Mouse (Mus musculus) midbrain, embryonic 15.5 days (tissue): ENCODE measurements around the gene Ssh2. TPM values are rescaled to one million over a fixed set of nuclear protein-coding genes. Genes with fewer than 3 reads are reported as not detected.

Source experiments
- ATAC-seq: fragments of 200-750 bp; cut with Nextera tagmentation; replicated peaks from 2 replicates; pipeline ENCODE4 v1.8.0; 2017; ENCODE audit warnings: moderate TSS enrichment
- H3K27ac ChIP-seq: fragments of 300-500 bp; sonication (generic); 2 replicates; pipeline ENCODE4 v1.5.1; 2015; ENCODE audit warnings: mild to moderate bottlenecking, inconsistent platforms
- H3K27me3 ChIP-seq: fragments of 300-500 bp; sonication (generic); replicated peaks from 2 replicates; pipeline ENCODE4 v1.6.1; 2015; ENCODE audit warnings: inconsistent platforms
- H3K36me3 ChIP-seq: fragments of 300-500 bp; sonication (generic); replicated peaks from 2 replicates; pipeline ENCODE4 v1.6.1; 2015; ENCODE audit warnings: inconsistent platforms
- H3K4me1 ChIP-seq: fragments of 300-500 bp; sonication (generic); 2 replicates; pipeline ENCODE4 v1.6.1; 2015; ENCODE audit warnings: inconsistent platforms
- H3K4me2 ChIP-seq: fragments of 300-500 bp; sonication (generic); 2 replicates; pipeline ENCODE4 v1.6.1; 2015; ENCODE audit warnings: inconsistent platforms, mild to moderate bottlenecking, moderate library complexity
- H3K4me3 ChIP-seq: fragments of 300-500 bp; sonication (generic); 2 replicates; pipeline ENCODE4 v1.5.1; 2015; ENCODE audit warnings: mild to moderate bottlenecking, inconsistent platforms
- H3K9ac ChIP-seq: fragments of 300-500 bp; sonication (generic); 2 replicates; pipeline ENCODE4 v1.6.1; 2015; ENCODE audit warnings: mild to moderate bottlenecking, inconsistent platforms
- H3K9me3 ChIP-seq: fragments of 300-500 bp; sonication (generic); 2 replicates; pipeline ENCODE4 v1.6.1; 2016; ENCODE audit warnings: inconsistent platforms
- WGBS: fragments of 180-500 bp; shearing (Covaris S2); methylation state at CpG from one replicate; pipeline ENCODE4 v1.1.7; 2015; ENCODE audit warnings: mixed read lengths; 5-methylcytosine and 5-hydroxymethylcytosine counted together
- polyA plus RNA-seq: library from polyadenylated mRNA; unstranded; fragments of >200 nt; fragmentation: Nextera tagmentation; extraction: Ambion mirVana; gene quantifications from 2 replicates; pipeline ENCODE4 v1.2.1, GENCODE M21; 2015

The Ssh2 gene
- polyA plus RNA-seq, 1 experiment from 2014 or later = 21.1 TPM

- 25% methylated on average over 5 of the region's 5 CpGs for WGBS
- H3K4me3 ChIP-seq = no peak overlapping the region
- no peaks in the 10 kb centered on the region for H3K9me3 ChIP-seq
- no peak for ATAC-seq
- no peak overlapping the region for H3K27ac ChIP-seq
- no peaks in the 10 kb centered on the region for H3K27me3 ChIP-seq
- peaks cover 32% of the 10 kb centered on the region for H3K4me1 ChIP-seq
- no peak overlapping the region for H3K4me2 ChIP-seq
- H3K9ac ChIP-seq = no peak overlapping the region
- H3K36me3 ChIP-seq = peaks cover 49% of the 10 kb centered on the region
Measured at GRCm38 (mm10) chr11:77501392-77501791, 285.3 kb downstream of the Ssh2 start.

- Histone ChIP-seq H3K4me1 (peaks cover 31% of the 10 kb centered on the region), H3K9me3 (no peaks in the 10 kb centered on the region), H3K9ac (no peak overlapping the region), H3K27ac (no peak overlapping the region), H3K4me3 (no peak overlapping the region), H3K27me3 (no peaks in the 10 kb centered on the region), H3K36me3 (peaks cover 54% of the 10 kb centered on the region), H3K4me2 (no peak overlapping the region)
- WGBS = 95% methylated on average over 4 of the region's 4 CpGs
- ATAC-seq = no peak
Measured at GRCm38 (mm10) chr11:77501971-77502370, 285.9 kb downstream of the Ssh2 start.

- WGBS = 88% methylated on average over 6 of the region's 6 CpGs
- H3K4me2 ChIP-seq = no peak overlapping the region
- no peak overlapping the region for H3K9ac ChIP-seq
- no peaks in the 10 kb centered on the region for H3K27me3 ChIP-seq
- H3K27ac ChIP-seq = no peak overlapping the region
- H3K9me3 ChIP-seq = no peaks in the 10 kb centered on the region
- ATAC-seq = no peak
- H3K36me3 ChIP-seq = peaks cover 56% of the 10 kb centered on the region
- H3K4me3 ChIP-seq = no peak overlapping the region
- H3K4me1 ChIP-seq = peaks cover 26% of the 10 kb centered on the region
Measured at GRCm38 (mm10) chr11:77502481-77502880, 286.4 kb downstream of the Ssh2 start.

DNA sequence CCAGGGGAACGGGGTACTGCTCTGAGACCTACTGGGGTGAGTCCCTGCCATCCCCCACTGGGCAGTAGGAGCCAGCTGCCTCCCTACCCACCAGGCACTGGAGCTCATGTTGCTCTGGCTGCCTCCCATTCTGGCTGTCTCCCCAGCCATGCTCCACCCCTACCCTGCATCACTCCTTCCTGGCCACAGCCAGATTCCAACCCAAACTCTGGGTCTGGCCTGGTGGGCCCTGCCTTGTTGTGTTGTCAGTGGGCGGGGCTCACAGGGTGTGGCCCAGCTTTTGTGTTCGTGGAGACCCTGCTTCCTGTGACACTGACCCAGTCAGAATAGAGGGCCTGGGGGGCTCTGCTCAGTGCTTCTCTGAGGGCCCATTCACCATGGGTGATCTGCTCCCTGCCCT is 287.4 kb downstream of the Ssh2 start:
- Histone ChIP-seq H3K9me3 (no peaks in the 10 kb centered on the region), H3K9ac (no peak overlapping the region), H3K4me1 (peaks cover 25% of the 10 kb centered on the region), H3K27me3 (no peaks in the 10 kb centered on the region), H3K27ac (no peak overlapping the region), H3K4me2 (no peak overlapping the region), H3K4me3 (no peak overlapping the region), H3K36me3 (peaks cover 56% of the 10 kb centered on the region)
- 77% methylated on average over 3 of the region's 3 CpGs for WGBS
- no peak for ATAC-seq

DNA sequence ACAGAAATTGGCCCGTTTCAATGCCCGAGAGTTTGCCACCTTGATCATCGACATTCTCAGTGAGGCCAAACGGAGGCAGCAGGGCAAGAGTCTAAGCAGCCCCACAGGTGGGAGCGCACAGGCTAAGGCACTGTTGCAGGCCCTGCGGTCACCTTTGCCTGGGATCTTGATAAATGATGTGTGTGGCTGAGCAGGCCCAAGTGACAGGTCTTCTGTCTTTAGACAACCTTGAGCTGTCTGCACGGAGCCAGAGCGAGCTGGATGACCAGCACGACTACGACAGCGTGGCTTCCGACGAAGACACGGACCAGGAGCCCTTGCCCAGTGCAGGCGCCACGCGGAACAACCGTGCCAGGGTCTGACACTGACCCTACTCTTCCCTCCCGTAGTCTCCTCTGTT is 288.3 kb downstream of the Ssh2 start:
- Histone ChIP-seq H3K36me3 (peaks cover 56% of the 10 kb centered on the region), H3K9me3 (no peaks in the 10 kb centered on the region), H3K9ac (no peak overlapping the region), H3K4me1 (peaks cover 22% of the 10 kb centered on the region), H3K27me3 (no peaks in the 10 kb centered on the region), H3K4me2 (no peak overlapping the region), H3K4me3 (no peak overlapping the region), H3K27ac (no peak overlapping the region)
- whole genome bisulfite sequencing = 94% methylated on average over 19 of the region's 19 CpGs
- no peak for ATAC-seq

DNA sequence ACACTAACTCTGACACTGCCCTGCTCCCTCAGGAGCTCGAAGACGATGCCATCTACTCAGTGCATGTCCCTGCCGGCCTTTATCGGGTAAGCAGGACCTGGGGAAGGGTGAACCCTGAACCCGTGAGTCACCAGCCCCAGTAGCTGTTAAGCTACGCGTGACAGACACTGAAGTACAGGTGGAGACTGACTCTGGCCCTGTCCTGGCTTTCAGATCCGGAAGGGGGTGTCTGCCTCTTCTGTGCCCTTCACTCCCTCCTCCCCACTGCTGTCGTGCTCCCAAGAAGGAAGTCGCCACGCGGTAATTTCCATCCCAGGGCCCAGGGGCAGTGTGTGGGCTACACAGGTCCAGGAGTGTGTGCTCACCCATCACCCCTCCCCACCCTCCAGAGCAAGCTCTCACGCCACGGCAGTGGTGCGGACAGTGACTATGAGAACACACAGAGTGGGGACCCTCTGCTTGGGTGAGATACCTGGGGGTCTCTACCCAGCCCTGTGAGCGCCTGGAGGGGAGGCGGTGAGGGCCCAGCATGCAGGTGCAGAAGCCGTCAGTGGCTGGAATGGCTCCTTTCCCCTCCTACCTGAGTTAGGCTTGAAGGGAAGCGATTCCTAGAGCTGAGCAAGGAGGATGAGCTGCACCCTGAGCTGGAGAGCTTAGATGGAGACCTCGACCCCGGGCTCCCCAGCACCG is 289.3 kb downstream of the Ssh2 start:
- H3K36me3 ChIP-seq = peaks cover 48% of the 10 kb centered on the region
- WGBS = 91% methylated on average over 22 of the region's 22 CpGs

DNA sequence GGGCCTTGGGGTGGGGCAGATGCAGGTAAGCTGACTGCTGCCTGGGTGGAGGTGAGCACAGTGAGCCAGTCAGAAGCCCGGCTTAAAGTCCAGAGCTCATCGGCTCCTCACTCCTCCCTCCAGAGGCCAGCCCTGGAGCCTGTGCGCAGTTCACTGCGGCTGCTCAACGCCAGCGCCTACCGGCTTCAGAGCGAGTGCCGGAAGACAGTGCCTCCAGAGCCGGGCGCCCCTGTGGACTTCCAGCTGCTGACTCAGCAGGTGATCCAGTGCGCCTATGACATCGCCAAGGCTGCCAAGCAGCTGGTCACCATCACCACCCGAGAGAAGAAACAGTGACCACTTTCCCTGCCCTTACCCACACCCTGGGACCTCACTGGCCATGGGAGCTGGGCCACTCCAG is 290.2 kb downstream of the Ssh2 start:
- Histone ChIP-seq H3K4me1 (peaks cover 11% of the 10 kb centered on the region), H3K36me3 (peaks cover 46% of the 10 kb centered on the region), H3K27ac (no peak overlapping the region), H3K4me2 (no peak overlapping the region), H3K9ac (no peak overlapping the region), H3K4me3 (no peak overlapping the region), H3K9me3 (no peaks in the 10 kb centered on the region), H3K27me3 (no peaks in the 10 kb centered on the region)
- no peak for ATAC-seq
- 84% methylated on average over 14 of the region's 14 CpGs for WGBS

More for the DNA sequence above, 289.3 kb downstream of the Ssh2 start:
- H3K4me1 ChIP-seq = peaks cover 19% of the 10 kb centered on the region
- H3K27me3 ChIP-seq = no peaks in the 10 kb centered on the region
- no peak overlapping the region for H3K27ac ChIP-seq
- H3K9ac ChIP-seq = no peak overlapping the region
- ATAC-seq = no peak
- no peak overlapping the region for H3K4me3 ChIP-seq
- H3K4me2 ChIP-seq = no peak overlapping the region
- no peaks in the 10 kb centered on the region for H3K9me3 ChIP-seq

- Histone ChIP-seq H3K9ac (no peak overlapping the region), H3K4me3 (no peak overlapping the region), H3K4me1 (peaks cover 10% of the 10 kb centered on the region), H3K27me3 (no peaks in the 10 kb centered on the region), H3K4me2 (no peak overlapping the region), H3K27ac (no peak overlapping the region), H3K36me3 (peaks cover 46% of the 10 kb centered on the region), H3K9me3 (no peaks in the 10 kb centered on the region)
- WGBS = 87% methylated on average over 6 of the region's 6 CpGs
- no peak for ATAC-seq
Measured at GRCm38 (mm10) chr11:77506941-77507340, 290.9 kb downstream of the Ssh2 start.

- H3K27me3 ChIP-seq = no peaks in the 10 kb centered on the region
- peaks cover 46% of the 10 kb centered on the region for H3K36me3 ChIP-seq
- peaks cover 13% of the 10 kb centered on the region for H3K4me1 ChIP-seq
- no peaks in the 10 kb centered on the region for H3K9me3 ChIP-seq
- H3K4me3 ChIP-seq = no peak overlapping the region
- 73% methylated on average over 4 of the region's 4 CpGs for WGBS
- ATAC-seq = peak; percentile 15; the same call in 1 of the 2 replicates
- H3K4me2 ChIP-seq = no peak overlapping the region
- H3K27ac ChIP-seq = no peak overlapping the region
- H3K9ac ChIP-seq = no peak overlapping the region
Measured at GRCm38 (mm10) chr11:77507426-77507825, 291.3 kb downstream of the Ssh2 start.

GRCm38 (mm10) chr11:77508068-77509021 is 292.3 kb downstream of the Ssh2 start:
- peaks cover 15% of the 10 kb centered on the region for H3K4me1 ChIP-seq
- peak overlapping the region; percentile 29 for H3K4me3 ChIP-seq
- H3K9ac ChIP-seq = peak overlapping the region; percentile 38; the same call in 1 of the 2 replicates
- no peaks in the 10 kb centered on the region for H3K9me3 ChIP-seq
- peak; percentile 38; the same call in 1 of the 2 replicates for ATAC-seq
- WGBS = 22% methylated on average over 49 of the region's 49 CpGs
- H3K36me3 ChIP-seq = peaks cover 38% of the 10 kb centered on the region
- no peak overlapping the region for H3K27ac ChIP-seq
- H3K27me3 ChIP-seq = no peaks in the 10 kb centered on the region
- peak overlapping the region; percentile 51 for H3K4me2 ChIP-seq
